Mouse (Mus musculus) cerebral cortex, adult 2 months (tissue): Measurements from ENCODE around the gene Bsg.

ENCODE experiments used
- WGBS: fragments of 180-500 bp; shearing (Covaris S2); methylation state at CpG from one replicate; pipeline ENCODE4 v1.1.7; 2018; 5-methylcytosine and 5-hydroxymethylcytosine counted together

Bsg gene

GRCm38 (mm10) chr10:79732500-79732899, 28.2 kb downstream of the Bsg start:
- WGBS = 100% methylated on average over 1 of the region's 1 CpGs

DNA sequence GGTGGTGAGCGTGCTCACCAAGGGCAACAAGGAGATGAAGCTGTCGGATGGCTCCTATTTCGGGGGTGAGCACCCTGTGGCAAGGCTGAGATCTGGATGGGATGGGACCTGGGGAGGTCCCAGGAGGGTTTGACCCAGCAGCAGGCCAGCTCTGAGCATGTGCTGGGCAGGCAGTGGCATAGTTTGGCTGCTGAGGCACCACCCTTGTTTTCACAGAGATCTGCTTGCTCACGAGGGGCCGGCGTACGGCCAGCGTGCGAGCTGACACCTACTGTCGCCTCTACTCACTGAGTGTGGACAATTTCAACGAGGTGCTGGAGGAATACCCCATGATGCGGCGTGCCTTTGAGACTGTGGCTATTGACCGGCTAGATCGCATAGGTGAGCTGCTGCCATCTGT, 29.6 kb downstream of the Bsg start:
- WGBS = 95% methylated on average over 15 of the region's 15 CpGs

- WGBS = 52% methylated on average over 52 of the region's 52 CpGs
These were observed 31.1 kb downstream of the Bsg start for GRCm38 (mm10) chr10:79735361-79735760.

DNA sequence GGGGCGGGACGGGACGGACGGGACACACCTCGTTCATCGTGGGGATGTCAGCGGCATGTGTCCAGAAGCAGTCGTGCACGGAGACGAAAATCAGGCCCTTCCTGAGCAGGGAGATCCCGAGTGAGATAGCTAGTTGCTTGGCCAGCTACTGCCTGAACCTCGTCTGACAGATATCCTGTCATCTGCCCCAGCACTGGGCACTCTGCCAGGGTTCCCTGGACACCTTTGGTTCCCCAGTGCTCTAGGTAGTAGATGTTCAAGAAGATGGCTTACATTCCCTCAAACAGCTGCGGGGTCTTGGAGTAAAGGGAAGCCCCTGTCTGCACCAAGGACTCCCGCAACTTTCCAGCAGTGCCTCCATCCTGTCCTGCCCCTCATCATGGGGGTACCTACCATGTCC, 32.4 kb downstream of the Bsg start:
- 75% methylated on average over 14 of the region's 14 CpGs for WGBS

- WGBS = 86% methylated on average over 10 of the region's 10 CpGs
These were observed 34.0 kb downstream of the Bsg start for GRCm38 (mm10) chr10:79738259-79738658.

GRCm38 (mm10) chr10:79739234-79739633, 34.9 kb downstream of the Bsg start:
- 97% methylated on average over 28 of the region's 28 CpGs for WGBS

GRCm38 (mm10) chr10:79740863-79741262, 36.6 kb downstream of the Bsg start:
- WGBS = 72% methylated on average over 11 of the region's 11 CpGs

DNA sequence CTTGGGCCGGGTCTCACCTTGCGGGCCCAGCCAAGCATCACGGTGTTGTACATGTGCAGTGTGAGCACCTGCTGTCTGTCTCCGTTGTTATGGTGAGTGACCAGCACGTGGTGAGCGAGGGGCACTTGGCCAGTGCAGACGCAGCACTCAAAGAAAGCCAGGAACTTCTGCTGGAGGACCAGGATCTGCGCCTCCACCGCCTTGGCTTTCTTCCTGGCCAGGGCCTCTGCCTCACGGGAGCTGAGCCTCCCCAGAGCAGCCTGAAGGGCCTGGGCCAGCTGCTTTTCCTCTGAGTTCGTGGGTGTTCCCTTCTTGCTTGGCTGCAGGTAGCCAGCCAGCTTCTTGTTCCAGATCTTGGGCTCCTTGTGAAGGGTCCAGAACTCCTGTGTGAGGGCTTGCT, 38.9 kb downstream of the Bsg start:
- WGBS = 84% methylated on average over 11 of the region's 11 CpGs

- 94% methylated on average over 15 of the region's 15 CpGs for WGBS
These were observed 39.5 kb downstream of the Bsg start for GRCm38 (mm10) chr10:79743650-79744365.

- 90% methylated on average over 3 of the region's 3 CpGs for WGBS
These were observed 41.1 kb downstream of the Bsg start for GRCm38 (mm10) chr10:79745411-79745810.

DNA sequence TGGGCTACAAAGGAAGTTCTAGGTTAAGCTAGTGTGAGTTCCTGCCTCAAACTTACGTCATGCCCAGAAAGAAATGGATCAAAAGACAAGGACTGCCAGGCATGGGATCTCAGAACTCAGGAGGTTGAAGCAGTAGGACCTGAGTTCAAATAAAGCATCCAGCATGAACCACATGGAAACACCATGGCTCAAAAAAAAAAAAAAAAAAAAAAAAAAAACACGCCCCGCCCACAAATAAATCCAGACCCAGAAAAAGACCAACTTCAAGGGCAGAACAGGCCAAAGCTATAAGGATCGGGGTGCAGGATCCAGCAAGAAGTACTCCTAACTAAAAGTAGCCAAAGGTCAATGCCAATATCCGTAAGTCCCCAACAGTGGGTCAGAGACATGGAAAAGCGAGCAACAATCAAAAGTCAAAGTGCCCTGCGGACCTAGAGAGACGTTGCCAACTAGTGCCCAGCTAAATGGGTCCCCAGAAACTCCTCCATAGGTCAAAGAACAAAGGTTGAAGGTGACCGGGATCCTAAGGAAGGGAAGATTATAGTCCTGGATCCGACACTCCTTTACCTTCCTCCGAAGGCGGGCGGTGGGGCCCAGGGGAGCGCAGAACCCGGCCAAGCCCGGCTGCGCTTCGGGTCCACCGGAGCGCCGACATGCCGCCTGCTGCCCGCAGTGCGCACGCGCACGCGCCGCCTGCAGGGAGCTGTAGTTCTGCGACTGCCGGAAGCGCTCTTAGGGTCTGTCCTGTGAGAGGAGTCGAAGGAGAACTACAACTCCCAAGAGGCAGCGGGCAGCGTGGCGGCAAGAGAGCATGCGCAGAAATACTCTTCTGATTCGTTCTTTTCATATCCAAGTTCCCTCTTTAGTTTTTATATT, 41.8 kb downstream of the Bsg start, which contains the start of gene Polrmt:
Polrmt (minus strand) TSS at position 684 of the 876 bp plus-strand sequence.
- 2% methylated on average over 38 of the region's 38 CpGs for WGBS

DNA sequence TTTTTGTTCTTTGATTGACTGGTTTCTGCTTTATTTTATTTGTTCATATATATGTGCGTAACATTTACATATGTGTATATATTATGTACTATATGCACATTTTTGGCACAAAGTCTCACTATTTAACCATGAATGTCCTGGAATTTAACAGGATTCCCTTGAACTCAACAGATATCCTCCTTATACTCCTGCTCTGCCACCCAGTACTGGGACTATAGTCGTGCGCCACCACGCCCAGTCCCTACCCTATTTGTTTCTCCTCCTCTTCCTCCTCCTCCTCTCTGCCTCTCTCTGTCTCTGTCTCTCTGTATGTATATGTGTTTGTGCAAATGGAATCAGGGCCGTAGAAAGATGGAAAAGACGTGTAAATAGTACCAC, 42.5 kb downstream of the Bsg start:
- WGBS = 22% methylated on average over 6 of the region's 6 CpGs

- WGBS = 86% methylated on average over 6 of the region's 6 CpGs
These were observed 44.2 kb downstream of the Bsg start for GRCm38 (mm10) chr10:79748496-79748895.

DNA sequence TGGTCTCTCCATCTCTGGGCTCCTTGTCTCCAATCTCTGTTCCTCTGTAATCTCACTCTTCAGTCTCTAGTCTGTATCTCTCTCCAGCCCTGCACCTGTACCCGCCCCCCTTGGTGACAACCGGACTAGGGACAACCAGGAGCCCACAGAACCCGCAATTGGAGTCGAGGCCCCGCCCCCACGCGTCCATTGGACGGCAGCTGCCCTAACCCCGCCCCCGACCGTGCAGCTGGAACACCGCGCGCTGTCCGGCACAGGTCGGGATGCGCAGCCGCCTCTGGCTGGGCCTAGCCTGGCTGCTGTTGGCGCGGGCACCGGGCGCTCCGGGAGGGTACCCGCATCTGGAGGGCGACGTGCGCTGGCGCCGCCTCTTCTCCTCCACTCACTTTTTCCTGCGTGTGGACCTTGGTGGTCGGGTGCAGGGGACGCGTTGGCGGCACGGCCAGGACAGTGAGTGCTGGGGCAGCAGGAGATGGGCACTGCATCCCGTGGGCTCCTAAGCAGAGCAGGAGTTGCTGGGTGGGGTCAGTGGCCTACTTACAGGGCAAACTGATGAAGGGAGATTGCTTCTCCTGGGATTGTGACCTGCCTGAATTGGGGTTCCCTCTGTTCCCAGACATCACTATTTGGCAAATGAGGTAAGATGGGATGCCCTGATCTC, 50.7 kb downstream of the Bsg start, which contains the start of gene Fgf22:
Fgf22 (plus strand) TSS at position 221 of the 661 bp plus-strand sequence.
- 3% methylated on average over 36 of the region's 36 CpGs for WGBS

DNA sequence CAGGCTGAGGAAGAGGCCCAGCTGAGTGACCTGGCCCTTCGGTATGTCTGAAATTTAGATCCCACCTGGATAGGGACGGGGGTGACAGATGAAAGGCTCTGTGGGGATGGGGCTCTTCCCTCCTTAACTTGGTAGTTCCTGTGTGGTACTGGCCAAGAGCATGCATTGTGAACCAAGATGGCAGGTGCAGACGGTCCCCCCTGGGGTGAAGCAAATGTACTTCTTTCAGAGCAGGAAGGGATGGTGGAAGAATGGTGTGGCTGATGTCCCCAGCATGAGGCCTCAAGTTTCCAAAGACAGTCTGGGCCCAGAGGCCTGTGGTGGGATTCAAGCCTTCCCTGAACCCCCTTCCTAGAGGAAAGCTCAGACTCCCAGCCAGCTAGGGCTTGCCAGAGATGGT, 51.6 kb downstream of the Bsg start:
- WGBS = 87% methylated on average over 3 of the region's 3 CpGs

GRCm38 (mm10) chr10:79756660-79757059, 52.4 kb downstream of the Bsg start:
- 91% methylated on average over 24 of the region's 24 CpGs for WGBS

DNA sequence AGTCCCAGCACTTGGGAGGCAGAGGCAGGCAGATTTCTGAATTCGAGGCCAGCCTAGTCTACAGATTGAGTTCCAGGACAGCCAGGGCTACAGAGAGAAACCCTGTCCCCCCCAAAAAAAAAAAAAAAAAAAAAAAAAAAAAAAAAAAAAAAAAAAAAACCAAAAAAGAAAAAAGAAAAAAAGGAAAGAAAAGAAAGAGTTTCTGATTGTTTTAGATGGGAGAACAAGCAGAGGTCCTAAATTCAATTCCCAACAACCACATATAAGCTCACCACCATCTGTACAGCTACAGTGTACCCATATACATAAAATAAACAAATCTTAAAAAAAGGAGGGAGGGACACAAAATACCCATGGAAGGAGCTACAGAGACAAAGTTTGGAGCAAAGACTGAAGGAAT, 55.4 kb downstream of the Bsg start:
- 78% methylated on average over 1 of the region's 1 CpGs for WGBS

- WGBS = 92% methylated on average over 11 of the region's 11 CpGs
These were observed 56.4 kb downstream of the Bsg start for GRCm38 (mm10) chr10:79760603-79761143.
